Mouse (Mus musculus) thymus, postnatal 25 days (tissue): ENCODE measurements at regions not wholly inside any gene's neighbourhood (a gene's known extent, or its start where the extent isn't known, plus 50 kb on each side); places are given as distances from the start of the nearest gene placed in this dataset.

Source experiments
- DNase-seq: peaks from one replicate; pipeline ENCODE4 v3.0.0; 2022

- DNase-seq = peak; percentile 47
Observed at GRCm38 (mm10) chr11:86408686-86409579, 51.5 kb upstream of the Med13 start.

- no peak for DNase-seq
Observed at GRCm38 (mm10) chr11:86409580-86409947, 52.2 kb upstream of the Med13 start.

GRCm38 (mm10) chr11:86410521-86410920 is 53.1 kb upstream of the Med13 start:
- no peak for DNase-seq

GRCm38 (mm10) chr11:86412772-86413390 is 55.5 kb upstream of the Med13 start:
- no peak for DNase-seq

GRCm38 (mm10) chr11:86416471-86416870 is 59.1 kb upstream of the Med13 start:
- no peak for DNase-seq

GRCm38 (mm10) chr11:86417164-86417563 is 59.8 kb upstream of the Med13 start:
- DNase-seq = no peak

- no peak for DNase-seq
Observed at GRCm38 (mm10) chr11:86419810-86420483, 62.5 kb upstream of the Med13 start.

- no peak for DNase-seq
Observed at GRCm38 (mm10) chr11:86428926-86429325, 55.5 kb upstream of the Rnft1 start.

- DNase-seq = no peak
Observed at GRCm38 (mm10) chr11:86430287-86430686, 54.2 kb upstream of the Rnft1 start.

- no peak for DNase-seq
Observed at GRCm38 (mm10) chr11:86431550-86431949, 52.9 kb upstream of the Rnft1 start.

- DNase-seq = no peak
Observed at GRCm38 (mm10) chr11:86434106-86434505, 50.4 kb upstream of the Rnft1 start.
